Mouse (Mus musculus) megakaryocyte progenitor cell, adult 5-6 weeks (primary cell): ENCODE results near the gene Adra1d. TPM values are rescaled to one million over a fixed set of nuclear protein-coding genes. Genes with fewer than 3 reads are reported as not detected.

Experiments
- ATAC-seq: replicated peaks from 2 replicates; pipeline ENCODE4 v1.8.0; 2016; ENCODE audit warnings: mild to moderate bottlenecking, moderate TSS enrichment, inconsistent platforms; ENCODE audit not compliant: poor library complexity
- total RNA-seq, 2 experiments: library from RNA; stranded (forward) in 1 of 2; stranded (reverse) in 1 of 2; fragments of 157-497, 149-512 nt in 1 of 2; fragments of 200-1000 nt in 1 of 2; gene quantifications; 2 replicates each; pipeline versions ENCODE4 v1.2.3 to v1.2.4; 2015 to 2017

Adra1d gene
- total RNA-seq, 2 experiments from 2014 or later = not detected

DNA sequence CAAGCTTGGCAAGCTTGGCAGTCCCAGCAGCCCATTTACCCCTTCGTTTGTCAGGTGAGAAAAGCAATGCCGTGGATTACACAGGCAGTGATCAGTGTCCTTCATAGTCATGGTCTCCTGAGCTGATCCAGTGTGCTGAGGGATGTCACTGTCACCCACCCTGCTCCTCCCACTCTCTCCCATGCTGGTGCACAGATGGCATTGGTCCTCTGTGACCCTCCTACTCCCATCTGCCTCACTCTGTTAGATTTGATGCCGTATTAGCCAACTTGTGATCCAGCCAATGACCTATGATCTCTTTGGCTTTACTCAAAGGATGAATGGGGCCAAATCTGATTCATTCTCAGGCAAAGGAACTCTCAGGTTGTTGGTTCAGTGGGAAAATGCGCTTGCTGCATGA is 20.4 kb downstream of the Adra1d start:
- no peak for ATAC-seq

DNA sequence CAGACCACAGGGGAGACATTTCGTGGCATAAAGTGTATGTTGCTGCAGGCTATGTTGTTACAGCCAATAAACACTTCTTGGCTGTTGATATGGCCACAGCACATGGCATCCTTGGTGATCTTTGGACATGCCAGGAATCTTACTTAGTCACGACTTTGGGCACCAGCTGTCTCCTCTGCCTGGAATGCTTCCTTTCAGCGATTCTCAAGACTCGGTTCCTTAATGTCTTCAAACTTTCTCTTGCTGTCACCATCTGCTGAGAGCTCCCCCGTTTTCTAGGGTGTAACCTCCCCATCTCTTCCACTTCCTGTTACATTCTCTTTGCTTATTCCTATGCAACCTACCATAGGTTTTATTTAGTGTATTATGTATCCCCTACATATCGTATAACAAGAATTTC is 22.3 kb downstream of the Adra1d start:
- ATAC-seq = no peak

DNA sequence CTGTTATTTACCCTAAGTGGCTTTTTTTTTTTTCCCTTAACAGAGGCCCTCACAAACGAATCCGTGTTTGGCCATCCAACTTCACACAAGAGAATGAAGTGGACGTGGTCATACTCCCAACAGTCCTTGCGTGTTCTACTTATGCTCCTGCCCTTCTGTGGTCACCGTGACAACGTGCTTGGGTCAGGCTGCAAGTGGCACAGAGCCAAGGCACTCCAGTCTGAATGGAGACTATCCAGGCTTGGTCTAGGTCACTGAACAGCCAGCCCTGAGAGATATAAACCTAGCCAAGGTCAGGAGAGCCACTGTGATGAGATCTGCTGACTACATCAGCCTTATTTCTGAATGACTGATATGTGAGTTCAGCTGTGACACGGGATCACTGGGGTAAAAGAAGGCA is 23.7 kb downstream of the Adra1d start:
- no peak for ATAC-seq

DNA sequence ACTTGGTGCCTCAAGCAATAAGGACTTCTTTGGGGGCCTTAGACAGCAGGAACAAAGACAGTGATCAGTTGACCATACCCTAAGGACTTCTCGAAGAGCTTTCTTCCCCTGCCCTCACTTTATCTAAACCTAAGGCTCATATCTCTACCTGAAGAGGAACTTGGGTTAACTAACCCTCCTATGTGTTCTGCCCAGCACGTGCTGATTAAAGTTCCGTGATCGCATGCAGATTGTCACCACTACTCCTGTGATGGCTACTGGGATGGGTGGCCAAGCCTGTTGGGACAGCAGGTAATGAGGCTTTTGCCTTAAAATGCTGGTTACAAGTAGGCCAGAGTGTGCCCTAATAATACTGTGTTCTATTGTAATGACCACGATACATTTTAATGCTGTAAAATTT is 26.9 kb downstream of the Adra1d start:
- ATAC-seq = no peak

DNA sequence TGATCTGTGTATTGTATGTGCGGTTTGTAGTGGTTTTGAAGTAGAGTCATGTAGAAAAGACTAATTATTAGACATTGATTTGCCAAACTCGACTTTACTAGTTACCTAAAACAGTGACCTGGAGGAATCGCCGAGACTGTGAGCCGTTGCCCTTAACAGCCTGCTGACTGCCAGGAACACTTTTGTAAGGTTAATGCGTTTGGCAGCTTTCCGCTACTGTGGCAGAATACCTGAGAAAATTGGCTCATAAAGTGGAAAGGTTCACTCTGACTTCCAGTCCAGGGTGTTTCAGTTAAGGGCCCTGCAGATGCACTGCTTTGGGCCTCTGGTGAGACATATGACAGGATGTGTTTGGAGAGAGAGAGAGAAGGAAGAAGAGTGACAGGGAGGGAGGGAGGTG is 30.8 kb downstream of the Adra1d start:
- no peak for ATAC-seq

DNA sequence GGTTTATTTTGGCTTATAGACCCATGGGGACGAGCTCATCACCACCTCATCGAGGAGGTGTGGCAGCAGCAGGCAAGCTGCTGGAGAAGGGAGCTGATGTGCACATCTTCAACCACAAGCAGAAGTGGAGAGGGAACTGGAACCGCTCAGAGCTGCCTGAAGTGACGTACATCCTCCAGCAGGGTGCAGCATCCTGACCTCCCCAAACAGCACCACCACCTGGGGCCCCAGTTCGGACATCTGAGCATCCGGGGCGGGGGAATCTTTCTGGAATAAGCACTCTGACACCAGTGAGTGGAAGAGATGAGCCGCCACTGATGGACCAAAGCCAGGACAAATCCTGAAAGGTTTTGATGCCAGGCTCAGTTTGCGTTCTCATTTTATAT is 31.5 kb downstream of the Adra1d start:
- peak; percentile 94 for ATAC-seq

DNA sequence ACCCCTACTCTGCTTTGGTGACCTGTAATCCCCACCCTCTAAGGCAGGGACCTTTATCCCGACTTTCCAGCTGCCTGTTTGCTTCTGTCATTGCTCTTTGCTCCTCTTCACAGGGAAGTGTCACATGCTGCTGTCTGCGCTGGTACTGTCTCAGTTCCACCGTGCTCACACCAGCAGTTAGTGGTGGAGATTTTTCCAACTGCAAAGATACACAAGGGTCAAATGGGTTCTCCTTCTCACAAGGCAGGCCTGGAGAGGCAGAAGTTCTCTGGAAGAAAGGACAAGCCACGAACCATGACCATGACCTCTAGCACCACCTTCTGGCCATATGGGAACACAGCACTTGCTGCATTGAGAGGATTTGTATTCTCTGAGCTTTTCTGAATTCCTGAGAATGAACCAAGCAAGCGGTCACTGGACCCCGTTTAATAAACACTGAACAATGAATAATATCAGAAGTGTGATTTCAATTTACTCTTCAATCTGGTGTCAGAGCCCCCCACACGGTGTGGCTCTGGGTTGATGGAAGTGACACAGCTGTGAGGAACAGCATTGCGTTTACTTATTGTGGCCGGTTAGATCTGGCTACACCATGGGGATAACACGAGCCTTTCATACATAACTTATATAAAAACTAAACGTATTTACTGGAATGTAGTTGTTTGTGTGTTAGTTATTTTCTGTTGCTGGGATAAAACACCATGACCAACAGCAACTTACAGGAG is 32.0 kb downstream of the Adra1d start:
- ATAC-seq = peak; percentile 75

DNA sequence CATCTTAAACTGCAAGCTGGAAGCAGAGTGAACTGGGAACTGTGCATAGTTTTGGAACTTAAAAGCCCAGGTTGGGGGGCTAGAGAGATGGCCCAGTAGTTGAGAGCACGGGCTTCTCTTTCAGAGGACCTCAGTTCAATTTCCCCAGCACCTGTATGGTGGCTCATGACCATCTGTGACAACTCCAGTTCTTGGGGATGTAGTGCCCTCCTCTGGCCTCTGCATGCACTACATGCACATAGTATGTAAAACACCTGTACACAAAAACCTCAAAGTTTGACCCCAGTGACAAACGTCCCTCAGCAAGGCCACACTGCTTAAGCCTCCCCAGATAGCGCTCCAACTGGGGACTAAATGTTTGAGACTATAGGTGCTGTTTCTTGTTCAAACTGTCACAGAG is 35.0 kb downstream of the Adra1d start:
- ATAC-seq = peak; percentile 63

DNA sequence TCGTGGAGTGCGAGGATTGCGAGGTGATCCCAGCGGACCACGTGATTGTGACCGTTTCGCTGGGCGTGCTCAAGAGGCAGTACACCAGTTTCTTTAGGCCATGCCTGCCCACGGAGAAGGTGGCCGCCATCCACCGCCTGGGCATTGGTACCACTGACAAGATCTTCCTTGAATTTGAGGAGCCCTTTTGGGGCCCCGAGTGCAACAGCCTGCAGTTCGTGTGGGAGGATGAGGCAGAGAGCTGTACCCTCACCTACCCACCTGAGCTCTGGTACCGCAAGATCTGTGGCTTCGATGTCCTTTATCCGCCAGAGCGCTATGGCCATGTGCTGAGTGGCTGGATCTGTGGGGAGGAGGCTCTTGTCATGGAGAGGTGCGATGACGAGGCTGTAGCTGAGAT is 41.3 kb downstream of the Adra1d start:
- no peak for ATAC-seq

DNA sequence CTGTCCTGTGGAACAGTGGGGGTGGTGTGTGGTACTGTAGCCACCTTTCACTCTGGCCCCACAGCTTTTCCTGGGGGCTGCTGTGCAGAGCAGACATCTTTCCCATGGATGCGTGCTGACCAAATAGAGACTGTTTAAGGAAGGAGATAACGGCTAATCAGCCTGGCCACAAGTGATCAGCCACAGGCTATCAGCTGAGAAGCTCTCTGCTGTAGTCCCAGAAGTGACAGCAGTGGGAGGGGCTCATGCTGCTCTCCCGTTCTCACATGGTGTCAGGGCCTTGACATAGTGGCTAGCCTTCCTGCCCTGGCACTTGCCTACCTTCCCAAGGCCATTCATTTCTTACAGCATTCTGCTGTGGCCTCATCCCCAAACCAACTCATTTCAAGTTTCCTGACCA is 43.3 kb downstream of the Adra1d start:
- ATAC-seq = peak; percentile 82

DNA sequence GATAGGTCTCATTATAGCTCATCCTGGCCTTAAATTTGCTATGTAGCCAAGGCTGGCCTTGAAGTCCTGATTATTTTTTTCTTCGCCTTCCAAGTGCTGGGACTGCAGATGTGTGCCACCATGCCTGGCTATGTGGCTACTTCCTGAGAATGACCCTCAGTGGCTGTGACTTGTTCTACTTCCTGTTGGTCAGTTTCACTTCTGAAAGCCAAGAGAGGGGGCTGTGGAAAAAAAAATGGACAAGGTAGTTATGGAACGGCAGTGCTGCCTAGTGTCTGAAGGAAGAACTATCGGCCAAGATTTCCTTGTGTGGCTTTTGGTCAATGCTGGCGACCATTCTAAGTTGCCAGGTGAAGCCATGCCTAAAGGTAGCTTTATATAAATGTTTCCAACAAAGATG is 44.5 kb downstream of the Adra1d start:
- no peak for ATAC-seq

DNA sequence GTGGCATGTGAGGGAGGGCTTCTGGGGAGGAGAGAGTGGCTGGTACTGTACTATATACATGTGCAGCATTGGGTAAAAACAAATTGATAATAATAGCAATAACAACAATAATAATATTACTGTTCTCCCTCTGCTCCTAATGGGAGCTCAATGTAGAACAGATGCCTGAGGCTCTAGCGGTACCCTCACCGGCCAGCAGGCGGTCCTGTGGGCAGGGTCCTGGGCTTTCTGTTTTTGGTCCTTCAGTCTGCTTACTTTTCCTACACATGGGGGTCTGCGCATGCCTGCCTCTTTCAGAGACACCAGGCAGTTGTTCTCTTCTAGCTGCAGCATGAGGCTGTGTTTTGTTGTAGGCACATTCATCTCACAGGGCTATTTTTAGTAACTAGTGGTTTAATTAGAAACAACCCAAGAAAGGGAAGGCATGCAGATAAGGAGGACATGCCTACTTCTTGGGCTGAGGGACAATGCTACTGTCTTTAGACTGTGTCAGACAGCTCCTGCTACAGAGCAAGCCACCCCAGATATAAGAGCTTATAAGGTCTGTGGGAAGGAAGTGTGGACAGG is 47.9 kb downstream of the Adra1d start:
- peak; percentile 30 for ATAC-seq

DNA sequence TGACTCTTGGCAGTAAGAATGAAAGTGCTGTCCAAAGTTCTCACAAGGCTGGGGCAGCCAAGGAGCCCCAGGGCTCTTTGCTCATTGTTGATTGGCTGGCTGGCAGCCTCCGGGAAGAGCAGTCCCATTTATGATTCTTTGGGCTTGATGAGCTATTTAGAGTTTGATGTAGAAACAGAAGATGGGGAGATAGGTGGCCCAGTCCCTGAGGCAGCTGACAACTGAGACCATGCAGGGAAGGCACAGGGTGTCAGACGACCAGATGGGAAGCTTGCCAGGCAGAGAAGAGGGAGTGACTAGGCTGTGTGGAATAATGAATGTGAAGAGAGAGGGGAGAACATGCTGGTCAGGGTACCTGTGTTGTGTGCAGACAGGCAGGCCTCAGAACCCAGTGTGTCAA is 48.6 kb downstream of the Adra1d start:
- no peak for ATAC-seq

DNA sequence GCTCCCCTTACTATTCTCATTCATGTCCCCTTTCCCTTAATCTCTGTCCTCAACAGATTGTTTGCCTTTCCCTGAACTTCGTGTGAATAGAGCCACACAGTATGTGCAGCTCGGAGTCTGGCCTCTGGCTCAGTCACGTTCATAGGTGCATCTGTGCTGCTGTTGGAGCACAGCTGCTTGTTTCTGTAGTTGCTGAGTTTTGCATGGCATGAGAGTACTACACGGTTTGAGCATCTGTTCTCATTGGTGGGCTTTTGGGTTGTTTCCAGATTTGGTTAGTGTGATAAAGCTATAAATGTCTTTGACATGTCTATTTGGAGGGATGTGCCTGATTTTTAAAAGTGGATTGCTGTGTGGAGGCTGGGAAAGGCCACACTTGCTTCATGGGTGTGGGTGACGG is 51.6 kb downstream of the Adra1d start:
- ATAC-seq = no peak

DNA sequence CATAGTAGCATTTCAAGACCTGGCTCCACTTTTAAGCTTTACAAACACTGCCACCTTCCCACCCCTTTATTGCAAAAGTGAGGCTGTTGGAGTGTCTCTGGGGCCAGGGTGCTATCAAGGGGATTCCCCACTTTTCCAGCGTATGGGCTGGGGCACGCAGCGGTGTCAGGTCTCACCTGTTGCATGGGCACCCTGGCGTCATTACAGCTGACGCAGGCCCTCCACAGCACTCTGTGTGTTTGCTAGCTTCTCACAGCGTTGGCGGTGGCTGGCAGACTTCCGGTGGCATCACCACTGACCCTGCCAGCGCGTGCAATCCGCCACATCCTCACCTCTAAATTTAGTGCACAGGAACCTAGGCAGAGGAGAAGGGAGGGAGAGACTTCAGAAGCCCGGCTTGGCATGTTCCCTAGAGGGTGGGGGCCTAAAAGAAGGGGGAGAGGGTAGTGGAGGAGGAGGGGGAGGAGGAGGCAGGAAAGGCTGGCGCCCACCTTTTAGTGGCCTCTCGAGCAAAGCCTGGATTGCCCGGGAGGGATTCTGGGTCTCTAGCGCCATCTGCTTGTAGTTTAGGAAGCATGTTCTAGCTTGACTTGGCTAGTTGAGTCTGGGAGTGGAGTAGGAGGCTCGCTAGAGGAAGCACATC is 52.3 kb downstream of the Adra1d start:
- peak; percentile 75 for ATAC-seq

DNA sequence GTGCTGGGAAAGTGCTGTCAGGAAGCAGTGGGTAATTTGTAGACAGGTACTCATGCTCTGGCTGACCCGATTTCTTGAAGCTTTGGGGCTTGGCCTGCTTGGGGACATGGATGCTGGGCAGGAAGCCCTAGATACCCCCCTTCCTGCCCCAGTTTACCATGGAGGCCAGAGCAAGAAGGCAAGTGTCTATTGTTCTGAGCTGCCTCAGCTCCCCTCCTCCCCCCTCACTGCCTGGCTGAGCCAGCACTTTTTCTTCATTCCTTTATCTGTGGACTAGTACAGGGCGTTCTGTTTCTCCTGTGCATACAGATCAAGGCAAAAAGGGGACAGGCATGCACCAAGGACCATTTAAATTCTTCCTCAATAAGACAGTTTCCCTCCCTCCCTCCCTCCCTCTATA is 53.6 kb downstream of the Adra1d start:
- no peak for ATAC-seq

DNA sequence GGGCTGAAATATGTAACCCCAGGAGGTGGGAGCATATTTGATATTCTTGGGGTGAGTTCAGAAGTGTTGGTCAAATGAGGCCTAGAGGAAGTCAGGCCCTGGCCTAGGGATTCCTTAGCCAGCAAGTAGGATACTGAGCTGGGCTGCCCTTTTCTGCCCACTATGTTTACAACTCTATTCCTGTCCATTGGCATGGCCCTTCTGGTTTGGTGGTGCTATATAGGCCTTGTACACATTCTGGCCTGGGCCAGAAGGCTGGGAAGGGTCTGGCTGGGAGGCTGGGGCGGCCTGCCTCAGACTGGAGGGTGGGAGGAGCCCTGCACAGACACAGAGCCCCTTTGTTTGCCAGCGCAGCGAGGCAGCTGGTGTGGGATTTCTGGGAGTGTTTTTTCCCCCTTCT is 55.7 kb downstream of the Adra1d start:
- ATAC-seq = no peak

DNA sequence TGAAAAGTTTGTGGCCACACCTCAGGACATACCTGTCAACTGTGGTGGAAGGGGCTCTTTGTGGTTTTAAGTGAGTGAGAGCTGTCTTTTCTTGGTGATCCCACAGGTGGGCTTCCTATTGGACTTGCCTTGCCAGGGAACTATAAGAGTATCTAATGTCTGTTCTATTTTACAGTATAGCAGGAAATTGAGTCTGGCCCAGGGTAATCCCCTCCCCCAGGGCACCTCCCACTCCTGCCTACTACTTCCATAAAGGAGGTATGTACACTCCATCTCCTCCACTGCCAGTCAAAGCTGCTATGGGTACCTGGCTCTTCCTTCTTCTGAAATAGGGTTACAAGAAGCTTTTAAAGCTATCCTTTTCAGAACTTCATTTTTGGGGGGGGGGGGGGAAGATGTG is 56.7 kb downstream of the Adra1d start:
- no peak for ATAC-seq

DNA sequence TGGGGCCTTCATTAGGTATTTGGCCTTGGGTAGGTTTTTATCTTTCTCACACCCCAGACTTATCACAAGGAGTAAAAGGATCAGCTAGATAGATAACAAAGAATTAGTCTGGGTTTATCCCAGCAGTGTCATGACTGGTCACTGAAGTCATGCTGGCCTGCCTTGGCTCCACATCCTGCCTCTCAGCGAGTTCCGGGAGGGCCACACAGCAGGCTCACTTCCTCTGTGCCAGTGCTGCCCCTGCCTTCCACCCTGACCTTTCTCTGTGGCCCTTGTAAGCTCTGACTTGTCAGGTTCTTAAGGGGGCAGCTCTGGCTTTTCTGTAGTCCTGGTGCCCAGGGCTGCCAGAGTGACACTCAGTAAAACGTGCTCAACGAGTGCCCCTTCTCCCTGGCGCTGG is 59.5 kb downstream of the Adra1d start:
- ATAC-seq = peak; percentile 36; the same call in 1 of the 2 replicates

DNA sequence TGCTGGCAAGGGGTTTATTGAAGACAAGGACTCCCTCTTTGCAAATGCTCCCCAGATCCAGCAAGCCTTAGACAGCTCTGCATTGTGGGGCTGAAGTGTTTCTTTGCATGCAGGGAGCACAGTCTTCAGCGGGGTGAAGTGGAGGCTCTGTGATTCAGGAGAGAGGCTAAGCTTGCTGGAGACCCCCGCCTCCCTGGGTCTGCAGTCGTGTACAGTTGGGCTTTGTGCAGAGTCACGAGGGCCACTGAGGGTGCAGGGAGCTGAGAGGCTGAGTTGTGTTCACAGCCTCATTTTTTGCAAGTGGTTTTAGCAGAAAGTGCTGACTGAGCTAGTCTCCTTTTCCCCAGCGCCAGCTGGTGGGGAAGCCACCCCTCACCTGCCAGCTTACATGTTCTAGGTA is 60.2 kb downstream of the Adra1d start:
- ATAC-seq = no peak

DNA sequence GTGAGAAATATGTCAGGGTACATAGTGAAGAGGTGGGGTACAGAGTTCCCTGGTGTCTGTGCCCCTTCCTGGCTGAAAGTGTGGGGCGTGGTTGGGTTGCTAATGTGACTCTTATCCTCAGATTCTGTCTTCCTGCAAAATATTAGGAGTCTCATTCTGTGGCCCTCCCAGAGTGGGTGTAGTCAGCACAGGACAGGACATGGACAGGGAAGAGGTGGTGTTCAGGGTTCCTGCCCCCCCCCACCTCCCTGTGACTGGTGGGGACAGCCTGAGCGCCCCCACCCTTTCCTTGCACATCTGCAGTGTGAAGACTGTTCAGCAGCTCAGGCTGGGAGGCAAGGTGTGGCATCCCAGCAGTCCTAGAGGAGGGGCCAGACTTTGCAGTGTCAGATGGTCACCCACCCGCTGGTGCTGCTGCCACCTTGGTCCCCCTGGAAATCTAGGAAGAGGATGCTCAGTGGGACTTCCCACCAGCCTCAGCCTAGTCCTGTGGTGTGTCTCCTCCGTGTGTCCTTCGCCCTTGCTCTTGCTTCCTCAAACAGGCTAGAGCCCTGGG is 62.7 kb downstream of the Adra1d start:
- no peak for ATAC-seq

DNA sequence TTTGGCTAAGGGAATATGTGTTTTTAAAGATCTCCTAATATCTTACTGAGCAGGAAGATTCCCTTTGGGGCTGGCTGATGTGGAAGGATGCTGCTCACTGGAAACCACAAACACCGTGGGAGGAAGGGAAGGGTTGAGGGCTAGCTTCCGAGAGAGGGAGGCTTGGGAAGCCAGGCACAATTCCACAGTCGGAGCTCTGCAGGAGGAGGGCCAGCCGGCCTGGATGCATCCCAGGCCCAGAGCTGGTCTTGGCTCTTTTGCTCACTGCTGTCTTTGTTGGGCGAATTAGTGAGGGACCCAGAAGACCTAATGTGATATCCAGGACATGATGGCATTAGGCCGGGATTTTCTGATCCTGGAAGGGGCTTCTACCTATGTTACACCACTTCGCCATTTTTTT is 63.9 kb downstream of the Adra1d start:
- ATAC-seq = no peak
